Mouse (Mus musculus) hindlimb bud, embryonic 11.5 days (tissue): Measurements from ENCODE around the gene Ube4a.
A peak's percentile ranks its signal among the peaks of the same experiment; 100 is the strongest.

Source experiments
- DNase-seq: peaks from one replicate; pipeline ENCODE4 v3.0.0-alpha.2; 2012; ENCODE audit warnings: low read depth, low spot score; ENCODE audit errors: extremely low spot score

Gene Ube4a

GRCm38 (mm10) chr9:44903856-44904255, 61.5 kb downstream of the Ube4a start:
- no peak for DNase-seq

- no peak for DNase-seq
Measured at GRCm38 (mm10) chr9:44900402-44900801, 65.0 kb downstream of the Ube4a start.

- no peak for DNase-seq
Measured at GRCm38 (mm10) chr9:44899716-44900115, 65.7 kb downstream of the Ube4a start.

GRCm38 (mm10) chr9:44897024-44897423, 68.4 kb downstream of the Ube4a start:
- DNase-seq: no peak

GRCm38 (mm10) chr9:44892664-44893063, 72.7 kb downstream of the Ube4a start:
- DNase-seq: no peak

- no peak for DNase-seq
Measured at GRCm38 (mm10) chr9:44891210-44891609, 74.2 kb downstream of the Ube4a start.

- DNase-seq: no peak
Measured at GRCm38 (mm10) chr9:44890122-44890521, 75.3 kb downstream of the Ube4a start.

- no peak for DNase-seq
Measured at GRCm38 (mm10) chr9:44888114-44888624, 77.2 kb downstream of the Ube4a start.

GRCm38 (mm10) chr9:44882981-44883569, 82.3 kb downstream of the Ube4a start:
- DNase-seq: peak; percentile 14

- DNase-seq: peak; percentile 42
Measured at GRCm38 (mm10) chr9:44882436-44882980, 82.9 kb downstream of the Ube4a start.

GRCm38 (mm10) chr9:44881941-44882435, 83.4 kb downstream of the Ube4a start:
- peak; percentile 46 for DNase-seq

GRCm38 (mm10) chr9:44881221-44881871, 84.1 kb downstream of the Ube4a start, which contains the start of gene Kmt2a:
TSS of gene Kmt2a (minus strand) at chr9:44881296.
- DNase-seq: peak; percentile 79

GRCm38 (mm10) chr9:44880309-44881081, 84.9 kb downstream of the Ube4a start:
- DNase-seq: no peak

- DNase-seq: no peak
Measured at GRCm38 (mm10) chr9:44879694-44880271, 85.6 kb downstream of the Ube4a start.

- no peak for DNase-seq
Measured at GRCm38 (mm10) chr9:44878776-44879500, 86.5 kb downstream of the Ube4a start.

- DNase-seq: no peak
Measured at GRCm38 (mm10) chr9:44877686-44878085, 87.7 kb downstream of the Ube4a start.

GRCm38 (mm10) chr9:44875476-44875875, 89.9 kb downstream of the Ube4a start:
- DNase-seq: no peak

GRCm38 (mm10) chr9:44874198-44874597, 91.2 kb downstream of the Ube4a start:
- DNase-seq: no peak

- no peak for DNase-seq
Measured at GRCm38 (mm10) chr9:44873665-44874064, 91.7 kb downstream of the Ube4a start.
